Mouse (Mus musculus): Measurements from ENCODE around the gene Sirt1. TPM values are rescaled to one million over a fixed set of nuclear protein-coding genes. Genes with fewer than 3 reads are reported as not detected.

Gene Sirt1
- total RNA-seq, 2 experiments from 2014 or later: 35.1 to 44.1 TPM

DNA sequence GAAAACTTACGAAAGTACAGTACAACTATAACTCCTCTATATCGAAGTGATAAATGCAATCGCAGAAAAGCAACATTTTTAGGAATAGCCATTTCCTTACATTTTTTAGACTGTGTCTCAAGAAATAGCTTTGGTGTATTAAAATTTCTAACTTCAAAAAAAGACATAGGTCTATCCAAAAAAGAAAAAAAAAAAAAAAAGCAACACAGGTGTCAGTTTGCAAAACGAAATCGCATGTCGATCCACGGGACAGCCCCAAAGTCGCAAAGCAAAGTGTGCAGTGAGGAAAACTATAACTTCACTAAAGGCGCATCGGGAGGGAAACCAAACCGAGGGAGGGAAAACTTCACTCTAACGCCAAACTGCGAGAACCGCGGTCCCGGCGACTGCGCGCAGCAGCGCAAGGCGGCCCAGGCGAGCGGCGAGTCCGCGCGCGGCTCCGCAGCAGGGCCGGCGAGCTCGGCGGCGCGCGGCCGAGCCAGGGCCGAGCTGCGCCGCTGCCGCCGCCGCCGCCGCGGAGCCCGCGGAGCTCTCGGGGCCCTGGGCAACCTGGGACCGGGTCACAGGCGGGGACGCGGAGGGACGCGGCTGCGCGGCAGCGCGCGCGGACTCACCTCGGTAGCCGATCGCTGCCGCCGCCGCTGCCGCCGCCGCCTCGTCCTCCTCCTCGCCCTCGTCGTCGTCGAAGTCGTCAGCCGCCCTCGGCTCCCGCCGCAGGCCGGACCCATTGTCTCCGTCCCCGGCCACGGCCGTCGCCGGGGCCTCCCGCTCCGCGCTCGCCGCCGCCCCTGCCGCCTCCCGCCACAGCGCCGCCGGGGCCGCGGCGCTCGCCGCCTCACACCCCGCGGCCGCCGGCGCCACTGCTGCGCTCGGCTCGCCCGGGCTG, 43.3 kb downstream of the Sirt1 start:
- ATAC-seq (replicated peaks; ENCODE audit: poor library complexity): peak; percentile 46

GRCm38 (mm10) chr10:63337326-63337725, 44.2 kb downstream of the Sirt1 start:
- ATAC-seq (replicated peaks; ENCODE audit: poor library complexity): no peak

GRCm38 (mm10) chr10:63336901-63337300, 44.6 kb downstream of the Sirt1 start:
- ATAC-seq (replicated peaks; ENCODE audit: poor library complexity): no peak

DNA sequence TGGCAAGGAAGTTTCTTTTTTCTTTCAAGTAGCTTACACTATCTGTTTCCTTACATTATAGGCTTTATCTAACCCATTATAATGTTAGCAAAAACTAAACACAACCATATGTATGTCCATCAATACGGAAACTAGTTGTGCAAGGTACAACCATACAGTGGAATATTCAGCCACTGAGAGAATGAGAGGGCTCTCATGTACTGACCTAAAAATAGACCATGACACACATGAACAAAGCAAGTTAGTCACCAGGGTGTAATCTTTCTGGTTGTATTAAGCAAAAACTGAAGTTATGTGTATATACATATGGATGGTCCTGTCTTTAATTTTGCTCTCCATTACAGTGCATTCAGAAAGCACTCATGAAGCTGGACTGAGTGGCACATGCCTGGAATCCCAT, 54.4 kb downstream of the Sirt1 start:
- ATAC-seq (replicated peaks; ENCODE audit: poor library complexity): no peak

GRCm38 (mm10) chr10:63313726-63314125, 67.8 kb downstream of the Sirt1 start:
- ATAC-seq (replicated peaks; ENCODE audit: poor library complexity): no peak

- peak; percentile 96 for ATAC-seq (replicated peaks; ENCODE audit: poor library complexity)
Observed at GRCm38 (mm10) chr10:63308582-63309366, 72.7 kb downstream of the Sirt1 start.

DNA sequence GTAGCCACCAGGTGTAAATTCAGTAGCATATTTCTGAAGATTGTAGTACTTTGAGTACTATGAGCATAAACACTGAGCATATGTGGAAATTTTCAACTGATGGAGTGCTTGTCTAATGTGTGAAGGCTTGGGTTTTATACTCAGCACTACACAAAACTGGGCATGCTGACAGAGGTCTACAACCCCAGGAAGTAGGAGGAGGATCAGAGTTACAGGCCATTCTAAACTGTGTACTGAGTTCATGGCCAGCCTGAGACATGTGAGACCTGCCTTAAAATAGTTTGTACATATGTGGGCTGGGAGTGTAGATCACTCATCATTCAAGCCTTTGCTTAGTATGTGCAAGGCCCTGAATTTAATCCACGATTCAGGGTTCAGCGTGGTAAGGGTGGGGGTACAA, 79.1 kb downstream of the Sirt1 start:
- no peak for ATAC-seq (replicated peaks; ENCODE audit: poor library complexity)

GRCm38 (mm10) chr10:63282846-63283245, 98.7 kb downstream of the Sirt1 start:
- no peak for ATAC-seq (replicated peaks; ENCODE audit: poor library complexity)

DNA sequence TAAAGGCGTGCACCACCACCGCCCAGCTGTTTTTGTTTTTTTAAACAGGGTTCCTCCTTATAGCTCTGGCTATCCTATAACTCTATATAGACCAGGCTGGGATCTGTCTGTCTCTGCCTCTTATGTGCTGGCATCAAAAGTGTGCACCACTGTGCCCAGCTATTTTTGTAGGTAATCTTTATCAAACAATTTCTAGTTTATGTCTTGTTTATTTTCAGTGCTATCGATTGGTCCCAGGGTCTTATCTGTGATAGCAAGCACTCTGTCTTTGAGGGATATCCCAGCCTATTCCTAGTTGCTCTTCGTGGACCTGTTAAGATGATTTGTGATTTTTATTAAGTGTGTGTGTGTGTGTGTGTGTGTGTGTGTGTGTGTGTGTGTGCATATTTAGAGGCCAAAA, 99.1 kb downstream of the Sirt1 start:
- ATAC-seq (replicated peaks; ENCODE audit: poor library complexity): peak; percentile 37; the same call in 1 of the 2 replicates

- ATAC-seq (replicated peaks; ENCODE audit: poor library complexity): no peak
Observed at GRCm38 (mm10) chr10:63279851-63280250, 101.7 kb downstream of the Sirt1 start.

GRCm38 (mm10) chr10:63277010-63277409, 104.5 kb downstream of the Sirt1 start:
- ATAC-seq (replicated peaks; ENCODE audit: poor library complexity): peak; percentile 96

- ATAC-seq (replicated peaks; ENCODE audit: poor library complexity): peak; percentile 52
Observed at GRCm38 (mm10) chr10:63272868-63273267, 108.6 kb downstream of the Sirt1 start.

- no peak for ATAC-seq (replicated peaks; ENCODE audit: poor library complexity)
Observed at GRCm38 (mm10) chr10:63272401-63272800, 109.1 kb downstream of the Sirt1 start.

Other genes starting within 250 kb of the Sirt1 start
- gene Mypn, start 177.8 kb downstream of the Sirt1 start, total RNA-seq (2015): not detected in 2 replicates
- not detected in 2 replicates for gene Mypn, start 177.8 kb downstream of the Sirt1 start, total RNA-seq (2017)
- gene Herc4, start 137.9 kb downstream of the Sirt1 start, total RNA-seq (2015): 84.0 and 88.0 TPM in 2 replicates
- 56.3 and 59.2 TPM in 2 replicates for gene Herc4, start 137.9 kb downstream of the Sirt1 start, total RNA-seq (2017)
- 7.4 and 15.1 TPM in 2 replicates for gene Dnajc12, start 739 bp upstream of the Sirt1 start, total RNA-seq (2015)
- 5.3 and 5.9 TPM in 2 replicates for gene Dnajc12, start 739 bp upstream of the Sirt1 start, total RNA-seq (2017)
- gene Gm7075, start 40.1 kb upstream of the Sirt1 start, total RNA-seq (2015): not detected in 2 replicates
- gene Gm7075, start 40.1 kb upstream of the Sirt1 start, total RNA-seq (2017): not detected in 2 replicates
- not detected in 2 replicates for gene Ctnna3, start 48.4 kb upstream of the Sirt1 start, total RNA-seq (2015)
- gene Ctnna3, start 48.4 kb upstream of the Sirt1 start, total RNA-seq (2017): not detected in 2 replicates